Mouse (Mus musculus) hindbrain, embryonic 10.5 days (tissue): ENCODE results near the gene Cyfip2. TPM values are rescaled to one million over a fixed set of nuclear protein-coding genes. Genes with fewer than 3 reads are reported as not detected.
A peak's percentile ranks its signal among the peaks of the same experiment; 100 is the strongest.

Experiments
- DNase-seq: peaks from one replicate; pipeline ENCODE4 v3.0.0-alpha.2; 2017; ENCODE audit warnings: low spot score
- H3K27ac ChIP-seq: fragments of 300-500 bp; sonication (generic); 2 replicates; pipeline ENCODE4 v1.5.1; 2016; ENCODE audit warnings: mild to moderate bottlenecking, moderate library complexity
- H3K27me3 ChIP-seq: fragments of 300-500 bp; sonication (generic); 2 replicates; pipeline ENCODE4 v1.6.1; 2016; ENCODE audit warnings: mild to moderate bottlenecking; ENCODE audit not compliant: poor library complexity, insufficient read depth, severe bottlenecking
- H3K36me3 ChIP-seq: fragments of 300-500 bp; sonication (generic); 2 replicates; pipeline ENCODE4 v1.6.1; 2016; ENCODE audit warnings: mild to moderate bottlenecking, moderate library complexity
- H3K4me1 ChIP-seq: fragments of 300-500 bp; sonication (generic); replicated peaks from 2 replicates; pipeline ENCODE4 v1.6.1; 2016; ENCODE audit warnings: mild to moderate bottlenecking
- H3K4me3 ChIP-seq: fragments of 300-500 bp; sonication (generic); 2 replicates; pipeline ENCODE4 v1.5.1; 2016; ENCODE audit warnings: mild to moderate bottlenecking, moderate library complexity
- H3K9me3 ChIP-seq: fragments of 300-500 bp; sonication (generic); 2 replicates; pipeline ENCODE4 v1.6.1; 2016; ENCODE audit warnings: mild to moderate bottlenecking, moderate library complexity
- WGBS: fragments of 180-500 bp; shearing (Covaris S2); methylation state at CpG from one replicate; pipeline ENCODE4 v1.1.7; 2016; 5-methylcytosine and 5-hydroxymethylcytosine counted together
- polyA plus RNA-seq: library from polyadenylated mRNA; unstranded; fragments of >200 nt; fragmentation: Nextera tagmentation; extraction: Ambion mirVana; gene quantifications from 2 replicates; pipeline ENCODE4 v1.2.1, GENCODE M21; 2016

Cyfip2 gene
- polyA plus RNA-seq: 31.2 and 46.1 TPM in 2 replicates

DNA sequence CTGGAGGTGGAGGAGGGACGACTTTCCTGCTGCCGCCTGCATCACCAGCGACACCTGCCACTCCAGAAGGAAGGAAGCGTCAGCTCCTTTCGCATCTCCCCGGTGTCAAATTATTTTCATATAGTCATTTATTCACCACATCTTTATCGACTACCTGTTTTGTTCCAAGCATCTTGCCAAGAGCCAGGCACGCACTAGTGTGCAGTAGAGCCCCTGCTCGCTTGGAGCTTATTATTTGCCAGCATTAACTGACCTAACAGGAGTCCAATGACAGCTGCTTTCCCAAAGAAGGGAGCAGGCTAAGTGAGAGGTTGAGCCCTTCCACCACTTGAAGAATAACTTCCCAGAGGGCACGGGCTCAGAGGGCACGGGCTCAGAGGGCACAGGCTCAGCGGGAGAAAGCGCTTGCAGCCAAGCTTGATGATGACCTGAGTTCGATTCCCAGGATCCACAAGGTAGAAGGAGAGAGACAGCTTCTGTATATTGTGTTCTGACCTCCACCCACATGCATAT lies at the start of gene Cyfip2:
Gene Cyfip2 (minus strand): TSS at position 337 of the 513 bp plus-strand sequence.
- H3K9me3 ChIP-seq: no peaks in the 10 kb centered on the region
- no peak for DNase-seq

GRCm38 (mm10) chr11:46360991-46361665 lies 48.5 kb upstream of the Cyfip2 start:
- DNase-seq: peak; percentile 42
- Histone ChIP-seq H3K4me3 (no peak overlapping the region), H3K27ac (no peak overlapping the region), H3K36me3 (no peaks in the 10 kb centered on the region), H3K4me1 (no peaks in the 10 kb centered on the region; the same call in 1 of the 2 replicates), H3K27me3 (no peaks in the 10 kb centered on the region), H3K9me3 (no peaks in the 10 kb centered on the region)
- 90% methylated on average over 2 of the region's 2 CpGs for WGBS

More for the DNA sequence above, at the start of gene Cyfip2:
- peak within 1 kb of the TSS; percentile 93 for H3K27ac ChIP-seq
- WGBS: 5% methylated on average over 14 of the region's 14 CpGs
- H3K36me3 ChIP-seq: no peaks in the 10 kb centered on the region
- H3K4me3 ChIP-seq: peak within 1 kb of the TSS; percentile 91
- H3K27me3 ChIP-seq: no peaks in the 10 kb centered on the region
- peaks cover 40% of the 10 kb centered on the region for H3K4me1 ChIP-seq

DNA sequence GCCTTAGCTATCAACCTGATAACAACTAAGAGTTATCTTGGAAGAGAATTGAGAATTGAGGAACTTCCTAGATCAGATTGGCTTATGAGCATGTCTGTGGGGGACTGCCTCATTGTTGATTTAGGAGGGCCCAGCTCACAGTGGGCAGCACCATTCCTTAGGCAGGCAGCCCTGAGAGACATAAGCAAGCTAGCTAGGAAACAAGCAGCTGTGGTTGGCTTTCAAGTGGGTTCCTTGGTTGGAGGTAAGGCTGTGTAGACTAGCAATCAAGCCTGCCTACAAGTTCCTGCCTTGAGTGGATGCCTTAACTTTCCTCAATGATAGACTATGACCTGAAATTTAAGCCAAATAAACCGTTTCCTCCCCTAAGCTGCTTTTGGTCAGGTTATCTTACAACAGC lies 45.7 kb upstream of the Cyfip2 start:
- Histone ChIP-seq H3K9me3 (no peaks in the 10 kb centered on the region), H3K36me3 (no peaks in the 10 kb centered on the region), H3K4me3 (no peak overlapping the region), H3K27me3 (no peaks in the 10 kb centered on the region), H3K27ac (no peak overlapping the region), H3K4me1 (no peaks in the 10 kb centered on the region; the same call in 1 of the 2 replicates)
- 70% methylated on average over 1 of the region's 1 CpGs for WGBS
- DNase-seq: no peak

- no peaks in the 10 kb centered on the region for H3K36me3 ChIP-seq
- no peaks in the 10 kb centered on the region for H3K9me3 ChIP-seq
- no peak for DNase-seq
- 60% methylated on average over 2 of the region's 2 CpGs for WGBS
- no peak overlapping the region for H3K4me3 ChIP-seq
- H3K27me3 ChIP-seq: no peaks in the 10 kb centered on the region
- H3K27ac ChIP-seq: no peak overlapping the region
- no peaks in the 10 kb centered on the region for H3K4me1 ChIP-seq
Observed at GRCm38 (mm10) chr11:46349681-46350410, 37.2 kb upstream of the Cyfip2 start.

- Histone ChIP-seq H3K4me1 (0 out of 2 replicates have a peak, but pooled peaks cover 2% of the 10 kb centered on the region), H3K4me3 (no peak overlapping the region), H3K27me3 (no peaks in the 10 kb centered on the region), H3K27ac (no peak overlapping the region), H3K36me3 (no peaks in the 10 kb centered on the region), H3K9me3 (no peaks in the 10 kb centered on the region)
- 79% methylated on average over 3 of the region's 3 CpGs for WGBS
- DNase-seq: no peak
Observed at GRCm38 (mm10) chr11:46348416-46348815, 35.8 kb upstream of the Cyfip2 start.

GRCm38 (mm10) chr11:46347756-46348155 lies 35.1 kb upstream of the Cyfip2 start:
- no peaks in the 10 kb centered on the region for H3K9me3 ChIP-seq
- no peak overlapping the region for H3K4me3 ChIP-seq
- H3K36me3 ChIP-seq: no peaks in the 10 kb centered on the region
- H3K27me3 ChIP-seq: no peaks in the 10 kb centered on the region
- DNase-seq: no peak
- no peak overlapping the region for H3K27ac ChIP-seq
- WGBS: 89% methylated on average over 5 of the region's 5 CpGs
- 0 out of 2 replicates have a peak, but pooled peaks cover 2% of the 10 kb centered on the region for H3K4me1 ChIP-seq

DNA sequence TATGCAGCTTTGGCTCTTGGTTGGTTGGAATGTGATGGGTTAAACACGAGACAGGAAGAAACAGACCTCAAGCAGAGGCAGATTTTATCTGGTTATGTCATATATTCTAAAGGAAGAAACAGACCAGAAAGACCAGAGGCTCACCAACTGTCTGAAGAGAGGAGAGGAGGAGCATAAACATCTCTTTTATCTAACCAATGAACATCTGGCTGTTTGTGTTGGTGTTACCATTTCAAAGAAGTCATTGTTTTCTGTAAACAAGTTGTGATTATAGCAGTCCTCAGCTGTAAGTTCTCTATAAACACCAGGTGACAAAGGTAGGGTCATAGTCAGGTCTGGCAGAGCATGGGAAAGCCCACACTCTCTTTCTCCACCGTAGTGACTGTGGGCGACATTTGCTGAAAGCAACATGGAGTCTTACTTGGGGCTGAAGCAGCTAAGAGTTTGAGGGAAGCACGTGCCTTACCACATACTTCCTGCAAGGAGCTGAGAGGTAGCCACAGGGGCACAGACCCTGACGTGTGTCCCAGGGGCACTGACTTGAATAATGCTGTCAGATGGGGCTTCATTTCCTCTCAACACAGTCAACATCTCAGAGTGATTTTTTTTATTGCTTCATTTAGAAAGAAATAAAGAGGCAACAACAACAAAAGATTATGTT lies 31.4 kb upstream of the Cyfip2 start:
- Histone ChIP-seq H3K27ac (no peak overlapping the region), H3K4me3 (no peak overlapping the region), H3K9me3 (no peaks in the 10 kb centered on the region), H3K4me1 (0 out of 2 replicates have a peak, but pooled peaks cover 2% of the 10 kb centered on the region), H3K36me3 (no peaks in the 10 kb centered on the region), H3K27me3 (no peaks in the 10 kb centered on the region)
- no peak for DNase-seq
- 56% methylated on average over 5 of the region's 5 CpGs for WGBS

GRCm38 (mm10) chr11:46341960-46342359 lies 29.3 kb upstream of the Cyfip2 start:
- no peaks in the 10 kb centered on the region for H3K9me3 ChIP-seq
- no peak overlapping the region for H3K27ac ChIP-seq
- DNase-seq: no peak
- H3K4me1 ChIP-seq: 0 out of 2 replicates have a peak, but pooled peaks cover 2% of the 10 kb centered on the region
- no peaks in the 10 kb centered on the region for H3K36me3 ChIP-seq
- no peak overlapping the region for H3K4me3 ChIP-seq
- H3K27me3 ChIP-seq: no peaks in the 10 kb centered on the region
- WGBS: 93% methylated on average over 4 of the region's 4 CpGs

DNA sequence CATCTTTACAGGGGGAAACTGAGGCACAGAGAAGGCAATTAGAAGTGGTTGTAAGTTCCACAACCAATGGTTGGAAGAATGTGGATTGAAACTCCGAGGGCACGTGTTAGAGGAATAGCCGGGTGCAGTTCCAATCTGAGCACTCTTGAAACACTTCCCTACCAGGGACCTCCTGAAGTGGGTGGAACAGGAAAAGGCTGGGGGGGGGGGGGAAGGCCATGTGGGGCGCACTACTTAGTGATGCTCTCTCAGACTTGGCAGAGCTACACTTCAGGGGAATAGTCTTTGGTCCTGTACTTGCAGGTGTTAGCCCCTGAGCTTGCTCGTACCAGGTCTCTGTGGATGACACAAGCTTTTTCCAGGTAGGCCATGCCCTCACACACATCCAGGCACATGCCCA lies 23.4 kb upstream of the Cyfip2 start:
- H3K27ac ChIP-seq: no peak overlapping the region
- no peaks in the 10 kb centered on the region for H3K9me3 ChIP-seq
- no peak overlapping the region for H3K4me3 ChIP-seq
- H3K4me1 ChIP-seq: no peaks in the 10 kb centered on the region
- DNase-seq: no peak
- no peaks in the 10 kb centered on the region for H3K27me3 ChIP-seq
- WGBS: 97% methylated on average over 5 of the region's 5 CpGs
- no peaks in the 10 kb centered on the region for H3K36me3 ChIP-seq

- Histone ChIP-seq H3K27ac (no peak overlapping the region), H3K9me3 (no peaks in the 10 kb centered on the region), H3K27me3 (no peaks in the 10 kb centered on the region), H3K36me3 (no peaks in the 10 kb centered on the region), H3K4me1 (no peaks in the 10 kb centered on the region), H3K4me3 (no peak overlapping the region)
- 93% methylated on average over 8 of the region's 8 CpGs for WGBS
- DNase-seq: no peak
Observed at GRCm38 (mm10) chr11:46332217-46332616, 19.6 kb upstream of the Cyfip2 start.

- WGBS: 90% methylated on average over 16 of the region's 16 CpGs
- Histone ChIP-seq H3K4me3 (no peak overlapping the region), H3K27ac (no peak overlapping the region), H3K9me3 (no peaks in the 10 kb centered on the region), H3K36me3 (no peaks in the 10 kb centered on the region), H3K27me3 (no peaks in the 10 kb centered on the region), H3K4me1 (no peaks in the 10 kb centered on the region)
- DNase-seq: no peak
Observed at GRCm38 (mm10) chr11:46326271-46327015, 13.8 kb upstream of the Cyfip2 start.

GRCm38 (mm10) chr11:46321559-46321958 lies 8.9 kb upstream of the Cyfip2 start:
- DNase-seq: no peak
- Histone ChIP-seq H3K4me1 (no peaks in the 10 kb centered on the region), H3K9me3 (no peaks in the 10 kb centered on the region), H3K27ac (no peak overlapping the region), H3K4me3 (no peak overlapping the region), H3K36me3 (no peaks in the 10 kb centered on the region), H3K27me3 (no peaks in the 10 kb centered on the region)
- 77% methylated on average over 7 of the region's 7 CpGs for WGBS
